Mouse (Mus musculus): Measurements from ENCODE around the gene Map4.

DNA sequence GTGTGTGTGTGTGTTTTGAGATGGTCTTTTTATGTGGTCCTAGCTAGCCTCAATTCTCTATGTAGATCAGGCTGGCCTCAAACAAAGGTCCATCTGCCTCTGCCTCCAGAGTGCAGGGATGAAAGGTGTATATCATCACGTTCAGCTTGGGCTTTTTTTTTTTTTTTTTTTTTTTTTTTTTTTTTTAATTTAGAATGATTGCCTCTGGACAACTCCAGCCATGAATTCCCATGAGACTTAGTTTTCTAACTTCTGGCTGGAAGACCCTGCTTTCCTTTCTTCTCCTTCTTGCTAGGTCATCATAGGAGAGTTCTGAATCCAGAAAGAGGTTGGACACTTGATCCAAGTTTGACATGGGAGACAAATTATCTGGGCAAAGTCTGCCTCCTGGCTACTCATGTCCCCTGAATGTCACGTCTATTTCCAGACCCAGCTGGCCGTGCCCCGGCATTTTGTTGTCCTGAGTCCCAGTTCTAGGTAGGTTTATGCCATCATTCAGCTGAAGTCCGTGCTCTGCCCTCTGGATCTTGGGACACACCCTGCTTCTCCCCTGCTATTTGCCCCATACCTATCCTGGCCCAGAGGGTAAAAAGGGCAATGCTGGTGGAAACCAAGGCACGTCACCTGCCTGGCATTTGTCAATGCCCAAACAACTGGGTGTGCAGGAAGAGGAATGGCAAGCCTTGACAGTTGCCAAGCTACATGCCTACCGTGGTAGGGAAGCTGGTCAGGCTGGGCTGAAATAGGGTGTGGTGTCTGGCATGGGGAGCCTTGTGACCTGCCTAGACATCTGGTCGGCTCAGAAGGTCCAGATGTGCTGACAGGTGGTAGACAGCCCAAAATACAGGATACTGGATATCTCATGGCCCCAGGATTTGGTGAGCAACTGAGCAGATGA is 34.8 kb upstream of the Map4 start:
- TF ChIP-seq CTCF (IDR thresholded peaks at IDR 0.05; ENCODE audit: borderline replicate concordance, extremely low read depth, insufficient read depth, insufficient read length) (no peak), POLR2A (IDR thresholded peaks at IDR 0.05; ENCODE audit: borderline replicate concordance, extremely low read depth, insufficient read depth, insufficient read length, poor library complexity, severe bottlenecking) (no peak)
